Mouse (Mus musculus) ES-E14 (cell line): ENCODE results near the gene Dip2b.

Experiments
- CHD2 ChIP-seq: IDR thresholded peaks from 2 replicates; pipeline ENCODE4 v1.6.1; 2014; ENCODE audit warnings: mild to moderate bottlenecking, low read depth, low read length, inconsistent platforms
- HCFC1 ChIP-seq: IDR thresholded peaks from 2 replicates; pipeline ENCODE4 v1.6.1; 2012; ENCODE audit warnings: low read length, inconsistent platforms, borderline replicate concordance; ENCODE audit not compliant: insufficient read depth

- no peak for TF ChIP-seq HCFC1
- TF ChIP-seq CHD2 = no peak
Observed at GRCm38 (mm10) chr15:100225891-100226290, 187.4 kb downstream of the Dip2b start.
